Mouse (Mus musculus): Measurements from ENCODE around the gene Gm28036. TPM values are rescaled to one million over a fixed set of nuclear protein-coding genes. Genes with fewer than 3 reads are reported as not detected.

Gene Gm28036
- polyA plus RNA-seq, 1 experiment from 2014 or later = 22.0 TPM

GRCm38 (mm10) chr2:156079674-156080073 is 47.2 kb downstream of the Gm28036 start:
- no peaks in the 10 kb centered on the region for H3K27me3 ChIP-seq
- 46% methylated on average over 4 of the region's 4 CpGs for WGBS
- no peaks in the 10 kb centered on the region for H3K4me1 ChIP-seq (replicated peaks)
- H3K4me2 ChIP-seq = no peak overlapping the region
- H3K36me3 ChIP-seq = peaks cover 51% of the 10 kb centered on the region
- no peak overlapping the region for H3K4me3 ChIP-seq (replicated peaks)
- no peak overlapping the region for H3K9ac ChIP-seq (replicated peaks)
- H3K27ac ChIP-seq = no peak overlapping the region
- ATAC-seq (ENCODE audit: insufficient number of reproducible peaks, insufficient read depth, low FRiP score, low TSS enrichment, low read depth) = no peak
- no peaks in the 10 kb centered on the region for H3K9me3 ChIP-seq

GRCm38 (mm10) chr2:156079183-156079560 is 47.7 kb downstream of the Gm28036 start:
- ATAC-seq (ENCODE audit: insufficient number of reproducible peaks, insufficient read depth, low FRiP score, low TSS enrichment, low read depth) = no peak
- no peaks in the 10 kb centered on the region for H3K9me3 ChIP-seq
- H3K9ac ChIP-seq (replicated peaks) = no peak overlapping the region

GRCm38 (mm10) chr2:156078421-156079182 is 48.3 kb downstream of the Gm28036 start:
- Histone ChIP-seq H3K4me2 (no peak overlapping the region), H3K9me3 (no peaks in the 10 kb centered on the region), H3K4me3 (replicated peaks) (no peak overlapping the region), H3K9ac (replicated peaks) (no peak overlapping the region), H3K27ac (no peak overlapping the region), H3K27me3 (no peaks in the 10 kb centered on the region), H3K4me1 (replicated peaks) (no peaks in the 10 kb centered on the region), H3K36me3 (peaks cover 62% of the 10 kb centered on the region)
- ATAC-seq (ENCODE audit: insufficient number of reproducible peaks, insufficient read depth, low FRiP score, low TSS enrichment, low read depth) = no peak
- 89% methylated on average over 16 of the region's 16 CpGs for WGBS

More at GRCm38 (mm10) chr2:156079183-156079560, 47.7 kb downstream of the Gm28036 start:
- peaks cover 56% of the 10 kb centered on the region for H3K36me3 ChIP-seq
- no peak overlapping the region for H3K4me2 ChIP-seq
- H3K27ac ChIP-seq = no peak overlapping the region
- H3K27me3 ChIP-seq = no peaks in the 10 kb centered on the region
- WGBS = 88% methylated on average over 8 of the region's 8 CpGs
- no peaks in the 10 kb centered on the region for H3K4me1 ChIP-seq (replicated peaks)
- H3K4me3 ChIP-seq (replicated peaks) = no peak overlapping the region

- ATAC-seq (ENCODE audit: insufficient number of reproducible peaks, insufficient read depth, low FRiP score, low TSS enrichment, low read depth) = no peak
- no peaks in the 10 kb centered on the region for H3K4me1 ChIP-seq (replicated peaks)
- H3K4me3 ChIP-seq (replicated peaks) = no peak overlapping the region
- no peak overlapping the region for H3K9ac ChIP-seq (replicated peaks)
- H3K27ac ChIP-seq = no peak overlapping the region
- H3K27me3 ChIP-seq = no peaks in the 10 kb centered on the region
- H3K4me2 ChIP-seq = no peak overlapping the region
- no peaks in the 10 kb centered on the region for H3K9me3 ChIP-seq
- H3K36me3 ChIP-seq = peaks cover 73% of the 10 kb centered on the region
- WGBS = 95% methylated on average over 7 of the region's 7 CpGs
These were observed 49.4 kb downstream of the Gm28036 start for GRCm38 (mm10) chr2:156077461-156077860.

GRCm38 (mm10) chr2:156073725-156074124 is 53.2 kb downstream of the Gm28036 start:
- no peak overlapping the region for H3K4me2 ChIP-seq
- H3K36me3 ChIP-seq = peaks cover 99% of the 10 kb centered on the region
- no peak overlapping the region for H3K4me3 ChIP-seq (replicated peaks)
- H3K27me3 ChIP-seq = no peaks in the 10 kb centered on the region
- no peak overlapping the region for H3K27ac ChIP-seq
- H3K9ac ChIP-seq (replicated peaks) = no peak overlapping the region
- no peaks in the 10 kb centered on the region for H3K4me1 ChIP-seq (replicated peaks)
- ATAC-seq (ENCODE audit: insufficient number of reproducible peaks, insufficient read depth, low FRiP score, low TSS enrichment, low read depth) = no peak
- WGBS = 94% methylated on average over 15 of the region's 15 CpGs
- H3K9me3 ChIP-seq = no peaks in the 10 kb centered on the region

- Histone ChIP-seq H3K4me2 (no peak overlapping the region), H3K4me1 (replicated peaks) (peaks cover 5% of the 10 kb centered on the region), H3K9me3 (no peaks in the 10 kb centered on the region), H3K36me3 (peaks cover 86% of the 10 kb centered on the region), H3K4me3 (replicated peaks) (no peak overlapping the region), H3K27ac (no peak overlapping the region), H3K9ac (replicated peaks) (no peak overlapping the region), H3K27me3 (no peaks in the 10 kb centered on the region)
- 95% methylated on average over 10 of the region's 10 CpGs for WGBS
- no peak for ATAC-seq (ENCODE audit: insufficient number of reproducible peaks, insufficient read depth, low FRiP score, low TSS enrichment, low read depth)
These were observed 55.7 kb downstream of the Gm28036 start for GRCm38 (mm10) chr2:156071236-156071635.

GRCm38 (mm10) chr2:156067916-156068315 is 59.0 kb downstream of the Gm28036 start:
- Histone ChIP-seq H3K9ac (replicated peaks) (no peak overlapping the region), H3K27me3 (no peaks in the 10 kb centered on the region), H3K4me1 (replicated peaks) (peaks cover 12% of the 10 kb centered on the region), H3K9me3 (no peaks in the 10 kb centered on the region), H3K36me3 (peaks cover 52% of the 10 kb centered on the region), H3K4me2 (no peak overlapping the region), H3K4me3 (replicated peaks) (no peak overlapping the region), H3K27ac (no peak overlapping the region)
- ATAC-seq (ENCODE audit: insufficient number of reproducible peaks, insufficient read depth, low FRiP score, low TSS enrichment, low read depth) = no peak
- WGBS = 92% methylated on average over 10 of the region's 10 CpGs

- Histone ChIP-seq H3K9me3 (no peaks in the 10 kb centered on the region), H3K36me3 (peaks cover 35% of the 10 kb centered on the region), H3K9ac (replicated peaks) (peak overlapping the region; percentile 81; the same call in 1 of the 2 replicates), H3K4me3 (replicated peaks) (peak overlapping the region; percentile 69), H3K27me3 (no peaks in the 10 kb centered on the region), H3K4me1 (replicated peaks) (peaks cover 12% of the 10 kb centered on the region), H3K4me2 (peak overlapping the region; percentile 90), H3K27ac (no peak overlapping the region)
- WGBS = 28% methylated on average over 10 of the region's 10 CpGs
- peak; percentile 32 for ATAC-seq (ENCODE audit: insufficient number of reproducible peaks, insufficient read depth, low FRiP score, low TSS enrichment, low read depth)
These were observed 60.8 kb downstream of the Gm28036 start for GRCm38 (mm10) chr2:156066126-156066525.

GRCm38 (mm10) chr2:156065099-156066041 is 61.5 kb downstream of the Gm28036 start, which contains the start of gene Spag4:
TSS of gene Spag4 (plus strand) at chr2:156065175.
- peak; percentile 76 for ATAC-seq (ENCODE audit: insufficient number of reproducible peaks, insufficient read depth, low FRiP score, low TSS enrichment, low read depth)
- Histone ChIP-seq H3K4me1 (replicated peaks) (peaks cover 12% of the 10 kb centered on the region), H3K27me3 (no peaks in the 10 kb centered on the region), H3K4me3 (replicated peaks) (peak within 1 kb of the TSS; percentile 69), H3K27ac (peak within 1 kb of the TSS; percentile 84), H3K4me2 (peak within 1 kb of the TSS; percentile 90), H3K36me3 (peaks cover 28% of the 10 kb centered on the region), H3K9me3 (no peaks in the 10 kb centered on the region), H3K9ac (replicated peaks) (peak within 1 kb of the TSS; percentile 81)
- WGBS = 1% methylated on average over 77 of the region's 81 CpGs

GRCm38 (mm10) chr2:156052816-156053215 is 74.1 kb downstream of the Gm28036 start, which contains the start of gene Fer1l4:
TSS of gene Fer1l4 (minus strand) at chr2:156052947.
- Histone ChIP-seq H3K27ac (0 out of 2 replicates have a peak within 1 kb of the TSS, but pooled peaks have one; percentile 4), H3K36me3 (no peaks in the 10 kb centered on the region), H3K4me3 (replicated peaks) (no peak within 1 kb of the TSS), H3K9ac (replicated peaks) (no peak within 1 kb of the TSS), H3K27me3 (peaks cover 9% of the 10 kb centered on the region; the same call in 1 of the 2 replicates), H3K4me2 (no peak within 1 kb of the TSS), H3K4me1 (replicated peaks) (peaks cover 4% of the 10 kb centered on the region), H3K9me3 (no peaks in the 10 kb centered on the region)
- WGBS = 82% methylated on average over 9 of the region's 9 CpGs
- no peak for ATAC-seq (ENCODE audit: insufficient number of reproducible peaks, insufficient read depth, low FRiP score, low TSS enrichment, low read depth)

- WGBS = 4% methylated on average over 19 of the region's 19 CpGs
- H3K9me3 ChIP-seq = no peaks in the 10 kb centered on the region
- peak overlapping the region; percentile 9; the same call in 1 of the 2 replicates for H3K4me3 ChIP-seq (replicated peaks)
- no peaks in the 10 kb centered on the region for H3K36me3 ChIP-seq
- peaks cover 20% of the 10 kb centered on the region for H3K27me3 ChIP-seq
- H3K4me2 ChIP-seq = peak overlapping the region; percentile 47
- ATAC-seq (ENCODE audit: insufficient number of reproducible peaks, insufficient read depth, low FRiP score, low TSS enrichment, low read depth) = no peak
- peaks cover 8% of the 10 kb centered on the region for H3K4me1 ChIP-seq (replicated peaks)
- no peak overlapping the region for H3K27ac ChIP-seq
- no peak overlapping the region; the same call in 1 of the 2 replicates for H3K9ac ChIP-seq (replicated peaks)
These were observed 79.0 kb downstream of the Gm28036 start for GRCm38 (mm10) chr2:156047929-156048328.
